Mouse (Mus musculus): ENCODE measurements at regions not wholly inside any gene's neighbourhood (a gene's known extent, or its start where the extent isn't known, plus 50 kb on each side); places are given as distances from the start of the nearest gene placed in this dataset.

- no peaks in the 10 kb centered on the region for H3K36me3 ChIP-seq (ENCODE audit: insufficient read depth)
- H3K9me3 ChIP-seq (ENCODE audit: low read length): no peaks in the 10 kb centered on the region
- no peak overlapping the region for H3K27ac ChIP-seq (ENCODE audit: low read depth, low read length)
- H3K27me3 ChIP-seq (ENCODE audit: insufficient read depth, low read length): no peaks in the 10 kb centered on the region
- no peak for TF ChIP-seq CTCF (IDR thresholded peaks at IDR 0.05; ENCODE audit: low read depth)
- DNase-seq: no peak
- no peaks in the 10 kb centered on the region for H3K4me1 ChIP-seq (ENCODE audit: insufficient read depth)
- no peak overlapping the region for H3K4me3 ChIP-seq (ENCODE audit: low read depth, low read length)
- no peak overlapping the region for H3K4me2 ChIP-seq (ENCODE audit: low read depth)
- WGBS: 95% methylated on average over 4 of the region's 4 CpGs
- ATAC-seq: no peak
- no peak overlapping the region for H3K9ac ChIP-seq
Measured at GRCm38 (mm10) chr14:14525225-14525624, 124.1 kb downstream of the Olfr721-ps1 start.

- Histone ChIP-seq H3K27me3 (ENCODE audit: insufficient read depth, low read length) (no peaks in the 10 kb centered on the region), H3K36me3 (ENCODE audit: insufficient read depth) (no peaks in the 10 kb centered on the region), H3K4me1 (ENCODE audit: insufficient read depth) (no peaks in the 10 kb centered on the region), H3K4me2 (ENCODE audit: low read depth) (no peak overlapping the region), H3K4me3 (ENCODE audit: low read depth, low read length) (no peak overlapping the region), H3K9me3 (ENCODE audit: low read length) (no peaks in the 10 kb centered on the region), H3K27ac (ENCODE audit: low read depth, low read length) (no peak overlapping the region), H3K9ac (no peak overlapping the region)
- no peak for TF ChIP-seq CTCF (IDR thresholded peaks at IDR 0.05; ENCODE audit: low read depth)
- ATAC-seq (no peak), DNase-seq (no peak)
- WGBS: 90% methylated on average over 1 of the region's 1 CpGs
Measured at GRCm38 (mm10) chr14:14528437-14528836, 127.3 kb downstream of the Olfr721-ps1 start.

- ATAC-seq: no peak
- Histone ChIP-seq H3K9me3 (ENCODE audit: low read length) (no peaks in the 10 kb centered on the region), H3K4me3 (ENCODE audit: low read depth, low read length) (no peak overlapping the region)
Measured at GRCm38 (mm10) chr14:14541206-14541605, 140.1 kb downstream of the Olfr721-ps1 start.

GRCm38 (mm10) chr14:14541705-14542104 lies 140.6 kb downstream of the Olfr721-ps1 start:
- Histone ChIP-seq H3K4me3 (ENCODE audit: low read depth, low read length) (no peak overlapping the region), H3K36me3 (ENCODE audit: insufficient read depth) (no peaks in the 10 kb centered on the region), H3K9me3 (ENCODE audit: low read length) (no peaks in the 10 kb centered on the region), H3K27ac (ENCODE audit: low read depth, low read length) (no peak overlapping the region), H3K27me3 (ENCODE audit: insufficient read depth, low read length) (no peaks in the 10 kb centered on the region), H3K4me2 (ENCODE audit: low read depth) (no peak overlapping the region), H3K4me1 (ENCODE audit: insufficient read depth) (no peaks in the 10 kb centered on the region), H3K9ac (no peak overlapping the region)
- no peak for DNase-seq
- WGBS: 82% methylated on average over 3 of the region's 3 CpGs
- TF ChIP-seq CTCF (IDR thresholded peaks at IDR 0.05; ENCODE audit: low read depth): no peak
- ATAC-seq: no peak

More at GRCm38 (mm10) chr14:14541206-14541605, 140.1 kb downstream of the Olfr721-ps1 start:
- no peaks in the 10 kb centered on the region for H3K27me3 ChIP-seq (ENCODE audit: insufficient read depth, low read length)
- no peaks in the 10 kb centered on the region for H3K4me1 ChIP-seq (ENCODE audit: insufficient read depth)
- no peak for TF ChIP-seq CTCF (IDR thresholded peaks at IDR 0.05; ENCODE audit: low read depth)
- no peak overlapping the region for H3K9ac ChIP-seq
- no peak overlapping the region for H3K27ac ChIP-seq (ENCODE audit: low read depth, low read length)
- no peak overlapping the region for H3K4me2 ChIP-seq (ENCODE audit: low read depth)
- no peaks in the 10 kb centered on the region for H3K36me3 ChIP-seq (ENCODE audit: insufficient read depth)
- DNase-seq: no peak

- no peak for TF ChIP-seq CTCF (IDR thresholded peaks at IDR 0.05; ENCODE audit: low read depth)
- no peak overlapping the region for H3K4me3 ChIP-seq (ENCODE audit: low read depth, low read length)
- no peak overlapping the region for H3K9ac ChIP-seq
- no peaks in the 10 kb centered on the region for H3K36me3 ChIP-seq (ENCODE audit: insufficient read depth)
- 73% methylated on average over 7 of the region's 7 CpGs for WGBS
- DNase-seq: no peak
- no peak overlapping the region for H3K4me2 ChIP-seq (ENCODE audit: low read depth)
- no peaks in the 10 kb centered on the region for H3K27me3 ChIP-seq (ENCODE audit: insufficient read depth, low read length)
- H3K4me1 ChIP-seq (ENCODE audit: insufficient read depth): no peaks in the 10 kb centered on the region
- no peak for ATAC-seq
- H3K9me3 ChIP-seq (ENCODE audit: low read length): no peaks in the 10 kb centered on the region
- H3K27ac ChIP-seq (ENCODE audit: low read depth, low read length): no peak overlapping the region
Measured at GRCm38 (mm10) chr14:14544236-14544635, 143.1 kb downstream of the Olfr721-ps1 start.

- ATAC-seq: no peak
- no peak for TF ChIP-seq CTCF (IDR thresholded peaks at IDR 0.05; ENCODE audit: low read depth)
- H3K4me1 ChIP-seq (ENCODE audit: insufficient read depth): no peaks in the 10 kb centered on the region
- no peaks in the 10 kb centered on the region for H3K27me3 ChIP-seq (ENCODE audit: insufficient read depth, low read length)
- H3K4me3 ChIP-seq (ENCODE audit: low read depth, low read length): no peak overlapping the region
- H3K9me3 ChIP-seq (ENCODE audit: low read length): no peaks in the 10 kb centered on the region
- H3K9ac ChIP-seq: no peak overlapping the region
- 84% methylated on average over 2 of the region's 2 CpGs for WGBS
- DNase-seq: no peak
- no peak overlapping the region for H3K4me2 ChIP-seq (ENCODE audit: low read depth)
- no peak overlapping the region for H3K27ac ChIP-seq (ENCODE audit: low read depth, low read length)
- no peaks in the 10 kb centered on the region for H3K36me3 ChIP-seq (ENCODE audit: insufficient read depth)
Measured at GRCm38 (mm10) chr14:14552201-14552600, 149.9 kb upstream of the Slc4a7 start.

GRCm38 (mm10) chr14:14574851-14575250 lies 127.2 kb upstream of the Slc4a7 start:
- H3K4me2 ChIP-seq (ENCODE audit: low read depth): no peak overlapping the region
- no peaks in the 10 kb centered on the region for H3K36me3 ChIP-seq (ENCODE audit: insufficient read depth)
- no peak for TF ChIP-seq CTCF (IDR thresholded peaks at IDR 0.05; ENCODE audit: low read depth)
- H3K4me3 ChIP-seq (ENCODE audit: low read depth, low read length): no peak overlapping the region
- WGBS: 68% methylated on average over 4 of the region's 4 CpGs
- DNase-seq (no peak), ATAC-seq (no peak)
- no peak overlapping the region for H3K27ac ChIP-seq (ENCODE audit: low read depth, low read length)
- H3K4me1 ChIP-seq (ENCODE audit: insufficient read depth): no peaks in the 10 kb centered on the region
- no peak overlapping the region for H3K9ac ChIP-seq
- H3K27me3 ChIP-seq (ENCODE audit: insufficient read depth, low read length): no peaks in the 10 kb centered on the region
- no peaks in the 10 kb centered on the region for H3K9me3 ChIP-seq (ENCODE audit: low read length)

- no peak overlapping the region for H3K27ac ChIP-seq (ENCODE audit: low read depth, low read length)
- WGBS: 74% methylated on average over 2 of the region's 2 CpGs
Measured at GRCm38 (mm10) chr14:14591939-14592338, 110.1 kb upstream of the Slc4a7 start.

More at GRCm38 (mm10) chr14:14591939-14592338, 110.1 kb upstream of the Slc4a7 start:
- H3K4me3 ChIP-seq (ENCODE audit: low read depth, low read length): no peak overlapping the region
- H3K9ac ChIP-seq: no peak overlapping the region
- H3K9me3 ChIP-seq (ENCODE audit: low read length): no peaks in the 10 kb centered on the region
- no peak for ATAC-seq
- no peaks in the 10 kb centered on the region for H3K36me3 ChIP-seq (ENCODE audit: insufficient read depth)
- H3K27me3 ChIP-seq (ENCODE audit: insufficient read depth, low read length): no peaks in the 10 kb centered on the region
- TF ChIP-seq CTCF (IDR thresholded peaks at IDR 0.05; ENCODE audit: low read depth): no peak
- H3K4me1 ChIP-seq (ENCODE audit: insufficient read depth): no peaks in the 10 kb centered on the region
- no peak overlapping the region for H3K4me2 ChIP-seq (ENCODE audit: low read depth)
- DNase-seq: no peak

Data from forebrain, postnatal 0 days (tissue).